Mouse (Mus musculus): Measurements from ENCODE around the gene Clcnka.

GRCm38 (mm10) chr4:141430997-141431396 lies 32.5 kb upstream of the Clcnka start:
- TF ChIP-seq EP300 (IDR thresholded peaks at IDR 0.05; ENCODE audit: insufficient read depth, low read depth, low read length) (no peak), POLR2A (IDR thresholded peaks at IDR 0.05; ENCODE audit: insufficient read depth, low read length) (no peak), CTCF (IDR thresholded peaks at IDR 0.05; ENCODE audit: low read depth, low read length) (peak; percentile 89)

All from ES-Bruce4 (cell line).